Mouse (Mus musculus) embryo, embryonic 10 days (tissue): Measurements from ENCODE around the gene Olfr714.
"Not testable (repeated sequence)": the region's sequence is repeated elsewhere in the genome, so short reads cannot be mapped to it uniquely, and the experiment has no call there.

Experiments
- DNase-seq: peaks from one replicate; pipeline ENCODE4 v3.0.0-alpha.2; 2015; ENCODE audit warnings: low spot score

Olfr714 gene

GRCm38 (mm10) chr7:107070681-107071080 lies at the start of gene Olfr714:
Olfr714 (plus strand) TSS chr7:107070981.
- no peak for DNase-seq

DNA sequence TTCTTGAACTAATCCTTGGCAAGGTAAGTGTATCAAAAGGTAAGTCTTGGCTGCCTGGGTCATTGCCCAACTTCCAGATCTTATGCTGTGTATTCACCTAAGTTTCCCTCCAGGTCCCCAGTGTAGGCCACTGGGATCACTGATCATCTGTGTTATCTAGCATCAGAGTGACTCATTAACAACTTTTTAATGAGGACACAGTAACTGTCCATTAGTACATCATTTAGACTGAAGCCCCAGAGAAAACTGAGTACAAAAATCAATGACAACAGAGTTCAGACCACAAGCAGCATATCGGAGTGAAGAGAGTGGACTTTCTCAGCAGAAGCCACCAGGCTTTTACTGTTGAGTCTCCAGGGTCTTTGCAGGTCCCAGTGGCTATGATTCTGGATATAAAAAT lies 39.9 kb upstream of the Olfr714 start, which contains the start of gene Olfr713:
Gene Olfr713, plus strand, starts transcription at position 301 of the 400 bp plus-strand sequence.
- no peak for DNase-seq

- DNase-seq, result no peak
Observed at GRCm38 (mm10) chr7:107039934-107040563, 30.7 kb upstream of the Olfr714 start.

DNA sequence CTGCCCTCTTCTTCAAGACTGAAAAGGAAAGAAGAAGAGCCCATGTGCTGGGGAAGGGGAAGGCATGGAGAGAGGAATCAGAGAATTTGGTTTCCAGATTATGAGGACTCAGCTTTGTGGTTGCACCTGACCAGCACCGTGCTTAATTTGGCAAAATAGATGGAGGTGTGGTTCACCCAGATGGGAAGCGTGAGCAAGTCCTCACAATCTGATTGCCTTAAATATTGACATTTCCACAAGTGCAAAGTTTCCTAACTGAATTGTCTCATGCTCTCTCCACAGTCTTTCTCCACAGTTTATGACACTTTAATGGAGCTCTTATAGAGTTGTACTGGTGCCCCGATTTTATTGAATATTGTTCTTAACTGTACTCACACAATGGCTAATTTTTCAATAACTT lies 27.6 kb upstream of the Olfr714 start:
- no peak for DNase-seq

DNA sequence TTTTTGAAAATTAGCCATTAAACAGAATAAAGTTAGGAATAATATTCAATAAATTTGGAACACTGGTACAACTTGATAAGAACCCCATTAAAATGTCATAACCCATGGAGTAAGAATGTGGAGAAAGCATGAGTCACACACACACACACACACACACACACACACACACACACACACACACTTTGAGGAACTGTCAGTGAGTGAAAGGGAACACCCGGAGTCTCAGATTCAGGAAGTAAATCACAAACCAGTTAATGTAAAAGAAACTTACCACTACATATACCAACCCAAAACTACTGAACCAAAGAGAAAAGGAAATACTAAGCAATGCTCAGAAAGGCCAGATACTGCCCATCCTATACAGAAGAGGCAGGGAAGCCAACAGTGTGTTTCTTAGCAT lies 26.4 kb upstream of the Olfr714 start:
- no peak for DNase-seq

- peak; percentile 68 for DNase-seq
Observed at GRCm38 (mm10) chr7:107045833-107046232, 24.9 kb upstream of the Olfr714 start.

DNA sequence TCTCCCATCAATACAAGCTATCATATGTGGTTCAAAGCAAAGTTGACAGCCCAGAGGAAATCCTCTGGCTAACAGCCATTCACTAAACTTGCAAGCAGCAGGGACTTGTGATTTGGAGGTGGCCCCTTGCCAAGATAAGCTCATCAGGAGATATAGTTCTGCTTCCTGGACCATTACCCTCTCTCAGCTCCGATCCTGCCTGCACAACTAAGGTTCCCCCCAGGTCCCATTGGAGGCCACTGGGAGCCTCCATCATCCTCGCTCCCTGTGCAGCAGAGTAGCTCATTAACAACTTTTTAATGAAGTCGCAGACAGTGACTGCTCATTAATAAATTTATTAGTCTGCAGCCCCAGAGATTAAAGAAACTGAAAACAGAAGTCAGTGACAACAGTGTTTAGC lies 23.2 kb upstream of the Olfr714 start:
- no peak for DNase-seq

- no peak for DNase-seq
Observed at GRCm38 (mm10) chr7:107092920-107093319, 22.1 kb downstream of the Olfr714 start, which contains the start of gene Olfr17. Olfr17 (plus strand) TSS chr7:107093220.

- DNase-seq, result not testable (repeated sequence)
Observed at GRCm38 (mm10) chr7:107110269-107110668, 39.5 kb downstream of the Olfr714 start, which contains the start of gene Olfr715b. Olfr715b (minus strand) TSS chr7:107110369.
